Mouse (Mus musculus) kidney, postnatal 36 days (tissue): ENCODE measurements around the gene Dusp2.
"Not testable (repeated sequence)": the region's sequence is repeated elsewhere in the genome, so short reads cannot be mapped to it uniquely, and the experiment has no call there.

Experiments used
- DNase-seq, 2 experiments: peaks; one replicate each; pipeline ENCODE4 v3.0.0; 2021 to 2022; ENCODE audit warnings: mixed read lengths in 2 of 2

The Dusp2 gene

DNA sequence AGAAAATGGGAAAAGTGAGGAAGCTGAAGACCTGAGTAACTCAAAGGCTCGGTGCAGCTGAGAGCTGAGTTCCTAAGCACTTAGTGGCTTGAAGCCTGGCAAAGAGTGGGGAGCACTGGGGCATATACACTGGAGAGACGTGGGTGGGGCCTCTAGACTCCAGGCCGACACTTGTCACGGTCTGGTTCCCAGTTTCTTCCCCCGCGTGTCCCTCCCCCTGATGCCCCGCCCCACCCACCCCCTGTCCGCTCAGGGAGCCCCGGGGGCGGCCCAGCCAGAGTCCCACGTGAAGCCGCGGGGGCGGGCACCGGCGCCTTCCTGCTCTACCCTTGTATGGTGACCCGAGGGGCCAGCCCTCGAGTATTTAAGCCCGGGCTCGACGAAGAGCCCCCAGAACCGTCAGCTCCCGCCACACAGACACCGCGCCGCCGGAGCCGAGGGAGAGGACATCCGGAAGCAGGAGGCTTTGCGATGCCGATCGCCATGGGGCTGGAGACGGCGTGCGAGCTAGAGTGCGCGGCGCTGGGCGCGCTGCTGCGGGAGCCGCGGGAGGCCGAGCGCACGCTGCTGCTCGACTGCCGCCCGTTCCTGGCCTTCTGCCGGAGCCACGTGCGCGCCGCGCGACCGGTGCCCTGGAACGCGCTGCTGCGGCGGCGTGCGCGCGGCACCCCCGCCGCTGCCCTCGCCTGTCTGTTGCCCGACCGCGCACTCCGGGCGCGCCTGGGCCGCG is at the start of gene Dusp2:
Dusp2 (plus strand) TSS at position 393 of the 730 bp plus-strand sequence.
- DNase-seq: peak; percentile 86 to 89

DNA sequence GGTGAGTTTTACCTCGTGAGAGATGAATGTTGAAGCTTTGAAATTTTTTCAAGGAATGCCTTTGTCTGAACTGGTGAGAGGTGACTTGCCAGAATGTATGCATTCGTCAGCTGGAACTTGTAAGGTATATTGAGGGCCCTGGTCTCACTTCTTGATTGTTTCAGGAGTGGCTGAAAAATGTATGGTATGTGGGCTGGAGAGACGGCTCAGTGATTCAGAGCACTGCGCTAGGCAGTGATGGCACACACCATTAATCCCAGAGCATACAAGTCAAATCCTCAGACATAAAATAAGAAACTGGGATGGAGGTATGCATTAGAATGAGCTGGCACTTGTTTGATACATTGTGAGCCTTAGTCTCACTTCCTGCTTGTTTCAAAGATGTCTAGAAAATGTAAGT is 43.7 kb upstream of the Dusp2 start:
- DNase-seq: no peak

DNA sequence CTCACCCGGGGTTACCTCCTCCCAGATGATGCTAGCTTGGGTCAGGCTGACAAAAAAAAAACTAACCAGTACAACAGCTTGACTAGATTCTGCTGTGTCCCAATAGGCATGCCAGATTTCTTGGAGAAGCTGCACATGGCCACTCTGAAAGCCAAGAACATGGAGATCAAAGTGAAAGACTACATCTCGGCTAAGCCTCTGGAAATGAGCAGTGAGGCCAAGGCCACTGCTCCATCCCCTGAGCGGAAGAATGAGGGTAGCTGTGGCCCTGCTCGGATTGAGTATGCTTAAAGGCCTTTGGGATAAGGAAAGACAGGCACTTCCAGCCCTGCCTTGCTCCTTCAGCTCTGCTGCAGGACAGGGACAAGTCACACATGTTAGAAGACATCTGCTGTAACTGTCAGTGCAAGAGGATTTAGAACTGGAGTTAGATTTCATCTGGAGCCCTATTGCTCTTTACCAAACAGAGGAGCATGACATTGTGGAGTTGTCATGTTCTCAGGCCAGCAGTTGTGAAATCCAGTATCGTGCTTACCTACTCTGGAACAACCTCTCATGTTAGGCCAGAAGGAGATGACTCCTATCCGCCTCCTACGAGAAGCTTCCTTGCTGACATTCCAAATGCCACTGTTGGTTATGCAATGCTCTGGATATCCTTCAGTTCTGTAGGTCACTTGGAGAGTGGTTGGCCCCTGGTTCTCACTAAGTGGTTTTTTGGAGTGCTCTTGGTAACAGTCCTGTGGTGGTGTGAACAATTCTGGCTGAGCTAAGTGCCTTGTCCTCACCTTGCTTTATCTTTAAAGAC is 38.8 kb upstream of the Dusp2 start:
- no peak for DNase-seq

DNA sequence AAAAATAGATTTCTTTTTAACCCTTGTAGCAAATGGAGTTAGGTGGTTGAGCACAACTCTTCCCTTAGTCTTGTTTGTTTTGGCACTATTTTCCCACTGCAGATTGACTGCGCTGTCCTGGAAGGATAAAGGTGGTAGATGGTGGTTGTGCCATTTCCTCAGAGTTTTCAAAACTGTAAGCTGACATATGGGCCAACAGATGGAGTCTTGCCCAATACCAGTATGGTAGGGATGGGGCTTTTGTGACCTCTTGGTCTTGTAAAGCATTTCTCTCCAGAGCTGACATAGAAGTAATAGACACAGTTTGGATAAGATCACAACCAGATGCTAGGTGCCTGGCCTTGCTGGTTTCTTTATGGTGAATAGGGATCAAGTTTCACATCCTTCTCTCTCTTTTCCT is 37.9 kb upstream of the Dusp2 start:
- no peak for DNase-seq

DNA sequence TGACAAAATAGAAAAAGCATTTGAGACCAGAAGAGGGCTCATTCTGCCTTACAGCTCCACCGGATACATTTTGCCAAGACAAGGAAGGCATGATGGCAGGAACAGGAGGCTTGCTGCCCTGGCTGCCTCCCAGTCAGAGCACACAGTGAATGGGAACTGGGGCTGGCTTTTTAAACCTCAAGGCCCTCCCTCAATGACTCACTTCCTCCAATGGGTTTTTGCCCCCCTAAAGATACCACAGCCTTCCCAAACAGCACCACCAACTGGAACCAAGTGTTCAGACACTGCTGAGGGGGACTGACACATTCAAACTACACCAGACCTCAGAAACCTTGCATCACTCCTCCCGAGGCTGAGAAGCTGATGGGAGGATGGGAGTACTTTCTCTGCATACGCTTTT is 35.3 kb upstream of the Dusp2 start:
- DNase-seq: no peak

DNA sequence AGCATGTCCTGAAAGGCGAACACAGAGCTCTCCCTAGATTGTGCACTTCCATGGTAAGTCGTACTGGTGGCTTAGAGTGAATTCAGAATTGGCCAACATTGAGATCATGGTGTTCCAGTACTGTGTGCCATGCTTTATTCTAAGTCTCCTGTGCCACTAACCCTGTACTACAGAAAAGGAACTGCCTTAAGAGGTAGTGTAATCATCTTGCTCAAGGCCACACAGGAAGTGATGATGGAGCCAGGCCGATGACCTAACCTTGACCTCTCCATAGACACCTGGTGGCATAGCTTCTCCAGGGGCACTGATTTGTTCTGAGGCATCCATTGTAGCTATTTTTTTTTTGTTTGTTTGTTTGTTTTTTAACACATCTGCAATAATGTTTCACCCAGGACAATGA is 34.1 kb upstream of the Dusp2 start:
- no peak for DNase-seq

DNA sequence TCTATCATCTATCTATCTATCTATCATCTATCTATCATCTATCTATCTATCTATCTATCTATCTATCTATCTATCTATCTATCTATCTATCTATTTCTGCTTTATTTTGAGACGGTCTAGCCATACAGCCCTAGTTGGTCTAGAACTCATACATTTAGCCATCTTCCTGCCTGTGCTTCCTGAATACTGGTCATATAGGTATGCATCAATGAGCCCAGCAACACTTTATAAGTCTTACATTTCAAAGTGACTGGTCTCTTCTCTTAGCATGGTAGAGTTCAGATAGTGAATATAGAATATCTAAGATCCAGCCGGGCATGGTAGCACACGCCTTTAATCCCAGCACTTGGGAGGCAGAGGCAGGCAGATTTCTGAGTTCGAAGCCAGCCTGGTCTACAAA is 31.8 kb upstream of the Dusp2 start:
- not testable (repeated sequence) for DNase-seq

DNA sequence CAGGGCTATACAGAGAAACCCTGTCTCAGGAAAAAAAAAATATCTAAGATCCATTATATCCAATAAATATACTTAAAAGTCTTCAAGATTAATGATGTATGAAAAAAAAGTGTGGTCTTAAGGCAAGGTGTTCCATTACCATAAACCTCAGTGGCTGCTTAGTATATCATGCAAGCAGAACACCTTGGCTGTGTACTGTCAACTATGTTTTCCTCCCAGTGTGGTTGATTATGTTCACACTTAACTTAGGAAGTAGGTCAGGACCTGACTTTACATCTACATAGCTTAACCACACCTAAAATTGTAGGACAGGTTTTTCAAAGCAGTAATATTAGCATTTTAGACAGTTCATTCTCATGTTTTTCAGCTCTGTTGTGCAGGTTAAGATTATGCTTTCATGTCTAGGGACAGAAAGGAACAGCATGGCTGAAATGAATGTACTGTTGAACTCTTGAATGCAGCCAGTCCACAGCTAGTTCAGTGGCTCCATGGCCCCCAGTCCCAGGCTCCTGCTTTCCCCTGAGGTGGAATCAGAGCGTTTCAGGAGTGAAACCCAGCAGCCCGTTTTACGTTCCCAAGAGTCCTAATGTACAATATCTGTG is 31.2 kb upstream of the Dusp2 start:
- DNase-seq: no peak

DNA sequence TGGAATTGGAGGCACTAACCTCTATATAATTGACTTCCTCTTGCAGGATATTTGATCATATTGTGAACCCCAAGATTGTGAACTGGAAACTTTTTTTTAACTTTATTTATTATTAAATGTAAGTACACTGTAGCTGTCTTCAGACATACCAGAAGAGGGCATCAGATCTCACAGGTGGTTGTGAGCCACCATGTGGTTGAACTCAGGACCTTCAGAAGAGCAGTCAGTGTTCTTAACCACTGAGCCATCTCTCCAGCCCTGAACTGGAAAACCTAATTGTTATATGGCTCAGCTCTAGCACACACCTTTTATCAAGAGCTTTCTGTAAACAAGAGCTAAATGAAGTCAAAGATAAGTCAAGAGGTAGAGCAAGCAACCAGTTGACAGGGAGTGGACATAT is 29.8 kb upstream of the Dusp2 start:
- DNase-seq: no peak

DNA sequence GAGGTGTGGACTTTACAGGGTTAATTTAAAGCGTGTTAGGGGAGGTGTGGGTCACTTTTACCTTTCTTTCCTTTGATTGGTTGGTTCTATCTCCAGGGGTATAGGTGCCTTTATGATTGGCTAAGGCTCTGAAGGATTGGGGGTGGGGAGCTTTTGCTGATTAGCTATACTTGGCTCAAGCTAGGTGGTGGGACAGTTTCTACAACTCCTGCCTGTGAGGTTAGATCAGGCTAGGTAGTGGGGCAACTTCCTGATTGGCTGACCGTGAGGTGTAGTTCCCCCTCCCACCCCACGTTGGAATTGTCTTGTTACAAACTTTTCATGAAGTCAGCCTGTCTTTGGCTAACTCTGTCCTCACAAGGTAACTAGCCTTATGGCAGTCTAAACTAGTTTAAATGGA is 28.8 kb upstream of the Dusp2 start:
- no peak for DNase-seq

DNA sequence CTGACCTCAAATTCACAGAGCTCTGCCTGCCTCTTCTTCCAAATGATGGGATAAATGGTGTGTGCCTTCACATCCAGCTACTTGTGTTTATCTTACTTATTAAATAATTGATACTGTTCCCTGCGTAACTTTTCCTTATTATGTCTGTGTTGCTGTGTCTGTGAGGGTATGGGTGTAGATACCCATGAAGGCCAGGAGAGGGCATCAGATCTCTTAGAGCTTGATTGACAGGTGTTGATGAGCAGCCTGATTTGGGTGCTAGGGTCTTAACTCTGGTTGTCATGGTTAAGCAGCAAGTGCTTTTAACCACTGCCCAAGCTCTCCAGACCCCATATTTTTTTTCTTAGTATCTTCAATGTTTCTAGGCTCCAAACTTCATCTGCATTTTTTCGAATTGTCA is 27.3 kb upstream of the Dusp2 start:
- peak; percentile 8 to 19 for DNase-seq

DNA sequence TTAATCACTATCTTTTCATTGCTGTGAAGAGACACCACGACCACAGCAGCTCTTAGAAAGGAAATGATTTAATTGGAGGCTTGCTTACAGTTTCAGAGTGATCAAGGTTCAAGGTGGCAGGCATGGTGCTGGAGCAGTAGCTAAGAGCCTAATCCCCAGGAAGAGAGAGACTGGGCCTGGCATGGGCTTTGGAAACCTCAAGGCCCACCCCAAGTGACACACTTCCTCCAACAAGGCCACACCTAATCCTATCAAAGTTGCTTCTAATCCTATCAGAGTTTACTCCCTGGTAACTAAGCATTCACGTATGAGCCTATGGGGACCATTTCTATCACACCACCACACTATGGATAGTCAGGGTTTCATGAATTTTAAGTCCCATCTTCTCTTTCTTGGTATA is 25.7 kb upstream of the Dusp2 start:
- DNase-seq: no peak

DNA sequence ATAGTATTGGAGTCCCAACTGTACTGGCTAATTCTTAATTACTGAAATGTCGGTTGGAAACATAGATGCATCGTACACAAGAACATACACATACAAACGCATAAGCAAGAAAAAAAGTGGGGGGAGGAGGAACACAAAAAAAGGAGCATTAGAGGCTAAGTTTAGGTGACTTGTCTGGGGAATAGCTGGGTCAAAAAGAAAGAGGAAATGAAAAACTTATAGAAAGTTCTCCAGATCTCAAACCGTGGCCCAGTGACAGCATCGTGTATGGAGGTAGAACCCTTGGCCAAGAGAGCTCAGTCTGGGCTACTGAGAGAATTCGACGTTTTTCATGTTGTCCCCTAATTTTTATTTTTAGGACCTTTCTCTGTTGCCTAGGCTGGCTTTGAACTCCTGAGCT is 25.3 kb upstream of the Dusp2 start:
- DNase-seq: no peak

DNA sequence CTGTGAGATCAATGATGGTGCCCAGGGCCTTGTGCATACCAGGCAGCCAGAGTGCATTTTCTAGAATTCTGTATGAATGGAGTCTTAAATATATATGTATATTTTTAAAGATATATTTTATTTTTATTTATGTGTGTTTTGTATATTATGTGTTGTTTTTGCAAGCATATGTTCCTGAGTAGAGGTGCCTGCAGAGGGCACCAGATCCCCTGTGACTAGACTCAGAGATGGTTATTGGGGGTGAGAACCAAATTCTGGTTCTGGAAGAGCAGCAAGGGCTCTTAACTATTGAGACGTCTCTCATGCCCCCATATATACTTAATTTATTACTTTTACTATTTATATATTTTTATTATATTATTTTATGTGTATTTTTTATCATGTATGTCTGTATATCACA is 24.8 kb upstream of the Dusp2 start:
- no peak for DNase-seq

DNA sequence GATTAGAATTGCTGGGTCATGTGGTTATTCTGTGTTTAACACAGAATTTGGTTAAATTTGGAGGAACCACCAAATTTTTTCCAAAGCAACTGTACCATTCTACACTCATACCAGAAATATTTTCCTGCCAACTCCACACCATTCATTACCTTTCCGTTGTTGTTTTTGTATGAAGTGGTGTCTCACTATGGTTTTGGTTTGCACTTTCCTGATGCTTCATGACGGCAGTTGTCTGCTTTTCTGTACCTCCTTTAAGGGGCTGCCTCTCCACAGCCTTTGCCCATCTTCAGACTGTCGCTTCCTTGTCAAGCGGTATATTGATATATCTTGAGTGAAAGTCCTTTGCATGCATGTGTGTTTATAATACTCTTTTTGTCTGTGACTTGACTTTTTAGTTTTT is 23.2 kb upstream of the Dusp2 start:
- DNase-seq: no peak

DNA sequence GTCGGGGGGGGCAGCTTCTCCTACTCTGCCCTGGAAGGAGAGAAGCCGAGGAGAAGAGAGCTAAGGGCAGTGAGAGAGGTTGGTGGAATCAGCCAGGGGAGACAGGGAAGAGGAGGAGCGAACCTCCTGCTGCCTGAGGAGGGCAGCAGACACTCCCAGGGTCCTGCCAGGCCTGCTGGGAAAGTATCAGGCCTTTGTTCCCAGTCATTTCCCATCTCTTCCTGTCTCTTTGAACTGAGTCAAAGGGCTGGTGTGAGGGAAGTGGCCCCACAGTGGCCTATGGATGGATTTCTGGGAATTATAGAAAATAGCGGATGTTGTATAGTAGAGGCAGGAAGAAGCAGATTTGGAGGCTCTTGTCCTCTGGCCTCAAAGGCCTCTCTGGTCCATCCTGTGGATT is 22.1 kb upstream of the Dusp2 start:
- DNase-seq: no peak

DNA sequence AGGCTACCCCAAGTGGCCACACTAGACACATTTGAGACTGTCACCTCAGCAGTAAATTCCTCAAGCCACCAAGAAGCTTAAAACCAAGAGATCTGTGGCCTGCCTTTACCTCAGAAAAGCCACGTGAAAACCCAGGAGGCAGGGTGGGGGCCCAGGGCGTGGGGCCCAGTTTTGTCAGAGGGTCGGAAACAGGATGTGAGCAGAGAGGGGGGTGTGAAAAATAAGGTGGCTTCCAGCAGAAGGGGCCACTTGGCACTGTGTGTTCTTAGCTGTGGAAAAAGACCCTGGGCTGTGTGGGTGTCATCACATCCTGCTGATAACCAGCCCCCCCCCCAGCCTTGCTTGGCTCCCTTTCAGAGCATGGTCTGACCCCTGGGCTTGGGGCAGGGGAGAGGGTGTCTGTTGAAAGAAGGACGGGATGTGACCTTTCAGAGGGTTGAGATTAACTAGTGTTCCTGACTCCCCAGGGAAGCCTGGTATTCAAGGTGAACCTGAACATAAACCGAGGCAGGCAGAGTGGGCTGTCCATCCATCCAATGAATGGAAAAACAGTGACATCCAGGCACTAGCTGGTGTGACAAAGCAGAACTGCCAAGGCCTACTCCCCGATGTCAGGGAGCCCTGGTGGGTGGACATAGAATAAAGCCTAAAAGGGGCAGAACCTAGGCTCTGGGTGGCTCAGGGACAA is 21.3 kb upstream of the Dusp2 start:
- no peak for DNase-seq

DNA sequence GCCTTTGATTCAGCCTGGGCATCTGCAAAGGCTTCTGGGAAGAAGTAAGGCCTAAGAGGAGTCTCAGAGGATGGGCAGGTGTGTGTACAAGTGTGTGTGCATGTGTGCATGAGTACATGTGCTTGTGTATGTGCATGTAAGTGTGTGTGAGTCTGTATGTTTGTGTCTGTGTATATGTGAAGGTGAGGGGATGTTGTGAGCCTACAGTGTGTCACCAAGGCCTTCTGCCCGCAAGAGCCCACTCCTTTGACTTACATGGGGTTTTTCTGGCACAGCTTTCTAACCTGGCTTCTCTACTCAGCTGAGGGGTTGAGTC is 20.8 kb upstream of the Dusp2 start:
- no peak for DNase-seq

DNA sequence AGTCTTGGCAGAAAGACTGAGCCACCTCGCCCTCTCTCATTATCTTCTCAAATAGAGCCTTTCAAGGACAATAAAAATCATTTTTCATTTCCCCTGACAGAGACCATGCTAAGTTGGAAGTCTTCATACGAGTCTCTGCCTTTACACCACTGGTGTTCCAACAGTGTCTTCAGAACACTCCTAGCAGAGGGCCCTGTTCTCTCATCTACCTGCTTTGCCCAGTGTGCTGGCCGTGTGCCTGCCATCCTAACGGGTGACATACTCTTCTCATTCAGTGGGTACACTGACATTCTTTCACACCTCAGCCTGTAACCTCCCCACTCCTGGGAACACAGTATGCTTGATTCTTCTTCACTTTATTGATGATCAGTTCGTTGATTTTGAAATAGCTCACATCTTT is 19.5 kb upstream of the Dusp2 start:
- DNase-seq: no peak

DNA sequence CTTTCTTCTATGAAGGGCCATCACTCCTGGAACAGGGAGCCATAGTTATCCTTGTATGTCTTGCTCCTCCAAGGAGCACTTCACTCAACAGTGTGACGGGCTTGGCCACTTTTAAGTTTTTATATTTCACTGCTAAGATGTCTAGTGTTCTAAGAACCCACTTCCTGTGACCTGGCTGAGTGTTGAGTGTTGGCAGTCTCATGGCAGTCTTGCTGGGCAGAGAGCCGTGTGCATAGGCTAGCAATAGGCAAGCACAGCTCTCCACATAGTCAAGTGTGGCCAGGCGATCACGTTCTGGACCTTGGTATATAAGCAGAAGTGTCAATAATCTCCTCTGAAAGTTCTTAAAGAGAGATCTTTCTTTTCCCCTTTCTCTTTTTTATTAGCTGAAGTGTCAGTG is 17.8 kb upstream of the Dusp2 start:
- no peak for DNase-seq

DNA sequence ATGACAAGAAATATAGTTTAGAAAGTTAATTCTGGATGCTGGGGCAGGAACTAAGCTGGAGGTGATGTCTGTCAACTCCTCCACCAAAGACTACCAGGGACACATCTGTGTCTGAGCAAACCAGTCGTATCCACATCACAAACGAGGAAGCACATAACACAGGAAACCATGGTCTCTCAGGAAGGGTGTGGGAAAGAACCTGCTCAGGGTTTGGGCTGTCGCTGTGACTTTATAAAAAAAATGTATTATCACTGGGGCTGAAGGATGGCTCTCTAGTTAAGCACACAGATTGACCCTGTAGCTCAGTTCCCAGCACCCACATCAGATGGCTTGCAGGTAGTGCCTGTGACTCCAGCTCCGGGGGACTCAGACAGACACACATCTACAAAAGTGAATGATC is 16.9 kb upstream of the Dusp2 start:
- no peak for DNase-seq

DNA sequence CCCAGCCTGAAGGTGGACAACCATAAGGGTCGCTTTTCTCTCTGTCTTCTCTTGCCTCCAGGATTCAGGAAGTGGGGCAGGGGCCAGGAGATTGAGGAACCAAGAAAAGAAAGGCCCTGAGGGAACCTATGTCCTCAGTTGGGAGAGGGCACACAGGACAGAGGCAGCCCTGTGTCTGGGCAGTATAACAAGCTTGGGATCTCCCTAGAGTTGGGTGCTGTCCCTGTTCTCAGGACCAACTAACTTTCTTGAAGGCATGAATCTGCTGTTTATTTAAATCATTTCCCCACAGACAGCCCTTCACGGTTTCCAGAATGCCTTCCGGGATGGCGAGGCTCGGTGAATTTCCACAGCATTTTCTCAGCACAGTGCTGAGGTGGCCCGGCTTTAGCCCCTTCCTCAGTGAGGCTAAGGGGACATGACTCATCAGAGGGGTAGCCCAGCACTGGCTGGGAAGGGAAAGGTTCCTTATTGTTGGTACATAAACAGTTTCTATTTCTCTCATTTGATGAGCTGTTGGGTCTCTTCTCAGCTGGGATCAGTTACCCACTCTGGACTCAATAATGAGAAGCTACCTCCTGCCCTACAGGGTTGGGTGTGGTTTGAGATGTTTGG is 13.2 kb upstream of the Dusp2 start:
- DNase-seq: no peak

DNA sequence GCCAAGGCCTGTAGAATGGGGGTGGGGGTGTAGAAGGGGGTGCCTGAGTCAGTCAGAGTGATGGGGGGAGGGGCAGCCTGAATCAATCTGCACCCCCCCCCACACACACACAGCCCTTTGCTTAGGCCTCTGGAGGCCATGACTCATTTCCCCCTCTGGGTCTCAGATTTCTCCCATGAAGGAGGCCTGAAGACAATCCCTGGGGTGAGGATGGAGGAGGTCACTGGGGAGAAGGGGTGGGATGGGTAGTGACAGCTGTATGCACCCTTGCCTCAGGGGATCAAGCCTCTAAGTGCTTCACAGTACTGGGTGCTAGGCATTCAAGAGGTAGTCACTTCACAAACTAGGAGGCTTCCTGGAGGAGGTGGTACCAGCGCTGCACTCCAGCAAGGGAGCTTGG is 12.3 kb upstream of the Dusp2 start:
- DNase-seq: no peak
